Mouse (Mus musculus) adrenal gland, adult 18-20 months (tissue): ENCODE data around the gene Gng7. TPM values are rescaled to one million over a fixed set of nuclear protein-coding genes. Genes with fewer than 3 reads are reported as not detected.

Experiments
- DNase-seq, 2 experiments: peaks; one replicate each; pipeline ENCODE4 v3.0.0; 2021 to 2022; ENCODE audit warnings: low spot score in 2 of 2
- total RNA-seq, 2 experiments: library from RNA; stranded (reverse); gene quantifications; 1 replicate in 1 of 2; 2 replicates in 1 of 2; pipeline ENCODE4 v1.2.3; 2021

The Gng7 gene
- total RNA-seq, 2 experiments from 2014 or later = 7.0 to 11.1 TPM

DNA sequence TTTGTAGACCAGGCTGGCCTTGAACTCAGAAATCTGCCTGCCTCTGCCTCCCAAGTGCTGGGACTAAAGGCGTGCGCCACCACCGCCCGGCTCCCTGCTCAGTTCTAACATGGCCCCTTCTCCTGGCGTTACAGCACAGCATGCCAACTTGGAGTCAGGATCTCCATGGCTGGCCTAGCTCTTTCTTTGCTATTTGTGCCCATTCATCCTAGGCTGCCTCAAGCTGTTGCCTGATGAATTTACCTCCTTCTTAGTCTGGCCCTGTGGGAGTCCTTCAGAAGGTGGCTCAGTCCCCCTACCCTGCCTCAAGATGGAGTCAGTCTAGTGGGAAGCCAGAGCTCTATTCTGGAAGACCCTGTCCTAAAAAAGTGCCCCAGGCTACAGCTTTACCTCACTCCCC lies 12.1 kb upstream of the Gng7 start:
- DNase-seq = no peak

DNA sequence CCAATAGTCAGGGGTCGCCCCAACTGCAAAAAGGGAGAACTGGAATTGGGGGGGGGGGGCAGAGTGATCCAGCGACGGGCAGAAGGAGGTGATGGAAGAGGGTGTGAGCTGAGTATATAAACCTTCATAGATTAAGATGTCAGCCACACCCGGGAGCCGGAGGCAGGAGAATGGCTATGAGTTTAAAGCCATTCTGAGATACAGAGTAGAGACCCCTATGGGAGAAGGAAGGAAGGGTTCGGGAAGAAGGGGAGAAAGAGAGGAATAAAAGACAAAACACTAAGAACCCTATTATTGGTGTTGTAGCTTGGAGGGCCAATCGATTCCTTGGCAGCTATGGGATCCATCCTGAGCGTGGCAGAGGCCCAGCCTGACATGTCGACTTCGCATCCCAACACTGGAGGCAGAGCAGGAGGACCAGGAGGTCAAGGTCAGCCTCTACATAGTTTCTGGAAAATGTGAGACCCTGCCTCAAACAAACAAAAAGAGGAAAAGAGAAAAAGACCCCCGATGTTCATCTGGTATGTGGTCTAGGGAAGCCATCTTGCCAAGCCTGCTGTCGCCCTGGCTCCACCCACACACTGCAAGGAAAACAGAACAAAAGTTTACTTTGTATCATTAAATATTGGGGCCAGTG lies 11.0 kb upstream of the Gng7 start, which contains the start of gene Diras1:
Gene Diras1, minus strand, starts transcription at position 24 of the 637 bp plus-strand sequence.
- no peak for DNase-seq

DNA sequence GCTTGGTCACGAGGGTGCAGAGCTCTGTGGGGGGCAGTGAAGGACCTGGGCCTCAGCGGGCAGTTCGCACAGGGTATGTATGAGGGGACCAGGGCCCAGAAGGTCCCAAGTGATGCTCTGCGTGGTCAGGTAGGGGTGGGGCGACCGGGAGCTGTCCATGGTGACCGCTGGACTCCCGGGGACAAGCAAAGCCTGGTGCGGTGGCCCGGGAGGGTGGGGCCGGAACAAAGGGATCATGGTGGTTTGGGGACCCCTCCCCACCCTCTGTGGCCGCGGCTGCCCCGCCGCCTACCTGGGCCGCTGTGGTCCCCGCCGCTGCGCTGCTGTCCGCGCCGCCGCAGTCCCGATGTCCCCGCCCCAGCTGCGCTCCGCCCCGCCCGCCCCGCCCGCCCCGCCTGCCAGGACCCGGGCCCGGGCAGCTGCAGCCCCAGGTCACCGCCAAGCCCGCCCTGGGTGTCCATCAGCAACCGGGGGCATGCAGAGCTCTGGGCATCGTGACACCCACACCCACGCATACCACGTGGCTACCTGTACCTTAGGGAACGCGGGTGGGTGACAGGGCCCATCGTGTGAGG lies 10.4 kb upstream of the Gng7 start:
- DNase-seq = no peak

DNA sequence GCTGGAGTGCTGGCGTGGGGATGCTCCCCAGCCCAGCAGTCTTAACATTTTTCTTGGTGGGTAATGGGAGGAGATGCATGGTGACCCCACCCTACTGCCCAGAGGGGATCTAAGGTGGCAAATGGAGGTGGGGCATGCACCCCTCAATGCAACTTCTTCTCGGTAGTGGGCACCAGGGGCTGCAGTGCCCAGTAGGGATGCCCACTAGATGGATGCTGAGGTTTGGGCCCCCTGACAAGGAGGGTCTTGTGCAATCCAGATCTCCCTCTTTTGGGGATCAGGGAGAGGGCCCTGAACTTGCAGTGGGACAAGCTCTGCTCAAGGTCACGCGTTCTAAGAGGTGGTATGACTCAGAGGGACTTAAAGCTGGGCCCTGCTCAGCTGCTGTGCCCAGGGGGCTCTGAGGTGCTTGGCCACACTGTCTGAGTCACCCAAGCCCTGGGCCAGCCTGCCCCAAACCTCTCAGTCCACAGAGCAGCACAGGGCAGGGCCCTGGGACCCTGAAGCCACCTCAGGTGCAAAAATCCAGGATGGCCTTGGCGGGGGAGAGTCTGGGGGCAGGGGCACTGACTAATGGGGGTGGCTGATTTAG lies 9.7 kb upstream of the Gng7 start:
- DNase-seq = no peak

DNA sequence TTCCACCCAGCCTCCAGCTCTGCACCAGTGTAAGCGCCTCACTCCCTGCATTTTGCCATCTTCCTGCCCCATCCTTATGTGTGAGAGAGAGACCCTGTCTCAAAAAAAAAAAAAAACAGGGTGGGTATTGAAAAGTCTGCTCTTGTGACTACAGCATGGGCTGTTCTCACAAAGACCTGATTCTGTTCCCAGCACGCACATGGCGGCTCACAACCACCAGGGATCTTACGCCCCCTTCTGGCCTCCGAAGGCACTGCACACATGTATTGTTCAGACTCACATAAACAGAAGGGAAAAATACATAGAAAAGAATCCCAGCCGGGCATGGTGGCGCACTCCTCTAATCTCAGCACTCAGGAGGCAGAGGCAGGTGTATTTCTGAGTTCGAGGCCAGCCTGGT lies 8.0 kb upstream of the Gng7 start:
- DNase-seq = no peak

DNA sequence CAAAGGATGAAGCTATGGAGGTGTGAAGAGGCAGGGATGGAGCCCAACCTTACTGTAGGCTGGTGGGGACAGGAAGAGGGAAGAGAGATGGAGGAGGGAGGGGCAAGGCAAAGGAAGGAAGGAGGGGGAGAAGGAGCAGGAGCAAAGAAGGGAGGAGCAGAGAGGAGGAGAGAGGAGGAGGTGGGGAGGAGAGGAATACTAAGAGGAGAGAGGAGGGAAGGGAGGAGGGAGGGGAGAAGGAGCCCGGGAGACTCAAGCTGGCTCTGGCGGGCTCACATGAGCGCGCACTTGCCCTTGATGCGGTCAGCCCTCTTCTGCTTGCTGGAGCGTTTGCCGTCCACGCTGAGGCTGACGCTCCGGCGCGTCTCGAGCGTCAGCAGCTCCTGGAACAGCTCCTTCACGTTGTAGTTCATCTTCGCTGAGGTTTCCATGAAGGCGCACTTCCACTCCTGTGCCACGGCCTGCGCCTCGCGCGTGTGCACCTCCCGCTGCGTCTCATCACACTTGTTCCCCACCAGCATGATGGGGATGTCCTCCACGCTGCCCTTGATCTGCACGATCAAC lies 6.9 kb upstream of the Gng7 start:
- no peak for DNase-seq

DNA sequence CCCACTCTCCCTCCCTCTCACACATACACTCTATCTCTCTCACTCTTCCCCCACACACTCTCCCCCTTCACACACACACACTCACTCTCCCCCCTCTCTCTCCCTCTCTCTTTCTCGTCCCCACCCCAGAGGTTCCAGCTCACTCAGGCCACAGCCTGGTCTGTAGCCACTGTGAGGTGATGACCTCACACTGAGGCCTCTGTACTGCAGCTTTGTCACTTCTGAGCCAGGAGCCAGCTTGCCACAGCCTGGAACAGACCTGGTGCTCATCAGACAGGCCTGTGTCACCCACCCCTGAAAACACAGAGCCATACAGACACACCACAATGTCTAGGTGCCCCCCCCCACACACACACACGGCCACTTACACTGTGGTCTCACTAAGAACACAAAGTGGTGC lies 5.5 kb upstream of the Gng7 start:
- DNase-seq = no peak

DNA sequence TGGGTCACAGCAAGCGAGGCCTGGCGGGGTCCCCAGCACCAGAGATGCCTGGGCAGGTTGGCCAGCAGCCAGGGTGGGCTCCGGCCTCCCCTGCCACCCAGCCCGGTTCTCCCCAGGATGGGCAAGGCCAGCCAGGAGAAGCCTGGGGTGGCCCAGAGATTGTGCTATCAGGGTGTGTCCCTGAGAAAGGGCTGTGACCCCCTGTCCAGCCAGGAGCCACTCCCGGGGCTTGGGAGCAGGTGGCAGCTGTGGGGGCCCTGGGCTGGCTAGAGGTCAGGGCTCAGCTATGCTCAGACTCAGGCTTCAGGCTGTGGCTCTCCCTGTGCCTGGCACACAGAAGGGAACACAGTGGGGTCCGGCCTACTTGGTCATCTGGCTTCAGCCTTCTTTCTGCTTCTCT lies 4.9 kb upstream of the Gng7 start:
- DNase-seq = no peak

DNA sequence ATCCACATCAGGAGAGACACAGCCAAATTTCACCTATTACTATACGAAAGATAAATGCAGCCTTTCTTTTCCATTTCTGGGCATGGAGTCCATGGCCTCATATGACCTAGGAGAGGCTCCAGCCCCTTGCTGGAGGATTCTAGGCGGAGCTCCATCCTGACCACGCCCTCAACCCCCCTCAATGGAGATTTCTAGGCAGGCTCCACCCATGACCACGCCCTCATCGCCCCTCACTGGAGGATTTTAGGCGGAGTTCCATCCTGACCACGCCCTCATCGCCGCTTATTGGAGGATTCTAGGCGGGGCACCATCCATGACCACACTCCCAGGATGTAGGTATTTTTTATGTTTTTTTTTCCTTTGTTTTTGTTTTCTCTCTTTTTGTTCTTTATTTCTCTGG lies 3.6 kb upstream of the Gng7 start:
- no peak for DNase-seq

DNA sequence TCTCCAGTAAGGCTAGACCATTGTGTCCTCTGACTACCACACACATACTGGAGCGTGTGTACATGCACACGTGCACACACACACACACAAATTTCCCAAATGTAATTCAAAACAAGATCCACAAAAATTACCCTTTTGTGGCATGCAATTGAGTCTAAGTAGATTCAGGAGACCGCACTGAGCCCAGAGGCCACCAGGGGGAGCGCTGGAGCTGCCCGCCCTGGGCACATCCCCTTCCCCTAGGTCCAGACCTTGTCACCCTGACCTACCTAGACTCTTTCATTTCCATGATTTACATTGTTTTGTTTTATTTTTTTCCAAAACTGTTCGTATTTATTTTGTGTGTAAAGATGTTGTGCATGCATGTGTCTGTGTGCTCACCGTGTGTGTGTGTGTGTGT lies 1.9 kb upstream of the Gng7 start:
- peak; percentile 70 to 78 for DNase-seq

DNA sequence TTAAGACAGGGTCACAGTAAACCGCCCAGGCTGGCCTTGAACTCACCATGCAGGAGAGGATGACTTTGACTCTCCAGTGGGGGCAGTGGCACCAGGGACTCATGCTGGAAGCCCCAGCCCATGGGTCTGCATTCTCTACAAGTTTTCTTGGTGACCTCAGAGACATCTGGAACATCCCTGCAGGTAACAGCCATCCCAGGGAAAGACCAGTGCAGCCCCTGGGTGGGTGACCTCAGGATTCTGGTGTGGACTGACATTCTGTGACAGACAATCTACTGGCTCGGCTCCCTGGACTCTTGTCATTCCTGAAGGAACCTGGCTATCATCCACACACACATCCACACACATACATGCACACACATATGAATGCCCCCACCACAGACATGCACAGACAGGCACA lies 921 bp upstream of the Gng7 start:
- DNase-seq = no peak

DNA sequence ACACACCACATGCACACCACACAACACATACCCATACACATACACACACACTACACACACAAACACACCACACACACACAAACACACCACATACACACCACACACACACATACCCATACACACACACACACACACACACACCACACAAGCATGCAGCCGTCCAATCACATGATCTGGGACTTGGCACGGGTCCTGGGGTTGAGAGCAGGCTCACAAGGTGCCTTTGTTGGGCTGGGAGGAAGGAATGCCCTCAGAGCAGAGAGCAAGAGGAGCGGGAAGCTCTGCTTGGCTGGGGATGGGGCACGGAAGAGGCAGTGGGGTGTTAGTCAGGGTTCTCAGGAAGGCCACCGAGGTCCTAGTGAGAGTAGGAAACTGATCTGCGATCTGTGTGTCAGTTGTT lies 3.9 kb downstream of the Gng7 start:
- no peak for DNase-seq

DNA sequence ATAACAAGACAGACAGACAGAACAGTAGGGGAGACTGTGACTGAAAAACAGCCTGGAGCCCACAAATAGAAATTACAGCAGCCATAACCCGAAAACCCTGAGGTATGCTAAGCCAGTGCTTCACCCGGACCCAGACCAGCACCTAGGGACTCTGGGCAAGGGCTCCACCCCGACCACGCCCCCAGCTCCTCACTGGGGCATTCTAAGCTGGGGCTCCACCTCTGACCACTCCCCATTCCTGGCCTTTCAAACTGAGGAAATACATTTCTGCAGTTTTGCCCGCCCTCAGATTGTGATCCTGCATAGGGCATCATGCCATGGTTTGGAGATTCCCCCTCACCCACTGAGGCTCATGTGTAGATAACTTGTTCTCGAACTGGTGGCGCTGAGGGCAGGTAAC lies 7.5 kb downstream of the Gng7 start:
- no peak for DNase-seq

DNA sequence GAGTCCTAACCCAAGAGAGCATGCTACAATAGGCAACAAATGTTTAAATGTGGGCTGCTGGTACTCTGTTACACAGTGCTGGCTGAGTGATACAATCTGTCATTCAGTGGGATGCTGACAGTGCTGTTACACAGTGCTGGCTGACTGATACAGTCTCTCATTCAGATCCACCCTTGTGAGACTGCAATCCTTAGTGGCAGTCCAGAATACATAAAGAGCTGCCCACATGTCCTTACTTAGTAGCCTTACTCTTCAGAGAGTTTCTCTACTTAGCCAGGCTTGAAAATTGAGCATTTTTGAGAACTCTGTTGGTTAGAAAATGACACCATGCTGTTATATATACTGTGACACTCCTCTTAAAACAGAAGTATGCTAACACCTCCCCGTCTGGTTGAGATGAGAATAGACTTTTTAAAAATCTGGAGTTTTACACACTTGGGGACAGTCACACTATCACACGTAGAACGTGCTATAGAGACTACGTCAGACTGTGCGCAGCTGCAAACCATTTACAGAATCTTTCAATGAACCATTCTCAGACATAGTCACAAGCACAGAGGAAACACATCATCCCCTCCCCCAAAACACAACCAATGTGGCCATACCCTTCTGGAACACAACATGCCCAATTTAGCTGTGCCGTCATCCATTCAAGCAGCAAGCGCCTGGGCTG lies 8.6 kb downstream of the Gng7 start:
- no peak for DNase-seq

DNA sequence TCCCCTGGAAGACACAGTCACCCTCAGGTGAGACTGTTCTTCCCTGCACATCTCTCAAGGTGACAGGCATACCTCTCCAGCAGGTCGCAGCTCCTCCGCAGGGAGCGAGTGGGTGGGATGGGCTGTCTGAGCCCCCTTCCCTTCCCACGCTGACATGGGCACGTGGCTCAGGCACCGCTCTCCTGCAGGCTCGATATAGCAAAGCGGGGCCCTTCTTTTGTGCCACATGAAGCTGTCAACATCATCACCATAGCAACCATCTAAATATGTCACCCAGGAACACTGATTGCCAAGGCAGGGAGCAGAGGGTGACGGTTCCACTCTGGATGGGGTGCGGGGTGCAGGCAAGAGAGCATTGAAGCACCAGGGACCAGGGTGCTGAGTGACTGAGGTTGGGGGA lies 13.6 kb downstream of the Gng7 start:
- no peak for DNase-seq

DNA sequence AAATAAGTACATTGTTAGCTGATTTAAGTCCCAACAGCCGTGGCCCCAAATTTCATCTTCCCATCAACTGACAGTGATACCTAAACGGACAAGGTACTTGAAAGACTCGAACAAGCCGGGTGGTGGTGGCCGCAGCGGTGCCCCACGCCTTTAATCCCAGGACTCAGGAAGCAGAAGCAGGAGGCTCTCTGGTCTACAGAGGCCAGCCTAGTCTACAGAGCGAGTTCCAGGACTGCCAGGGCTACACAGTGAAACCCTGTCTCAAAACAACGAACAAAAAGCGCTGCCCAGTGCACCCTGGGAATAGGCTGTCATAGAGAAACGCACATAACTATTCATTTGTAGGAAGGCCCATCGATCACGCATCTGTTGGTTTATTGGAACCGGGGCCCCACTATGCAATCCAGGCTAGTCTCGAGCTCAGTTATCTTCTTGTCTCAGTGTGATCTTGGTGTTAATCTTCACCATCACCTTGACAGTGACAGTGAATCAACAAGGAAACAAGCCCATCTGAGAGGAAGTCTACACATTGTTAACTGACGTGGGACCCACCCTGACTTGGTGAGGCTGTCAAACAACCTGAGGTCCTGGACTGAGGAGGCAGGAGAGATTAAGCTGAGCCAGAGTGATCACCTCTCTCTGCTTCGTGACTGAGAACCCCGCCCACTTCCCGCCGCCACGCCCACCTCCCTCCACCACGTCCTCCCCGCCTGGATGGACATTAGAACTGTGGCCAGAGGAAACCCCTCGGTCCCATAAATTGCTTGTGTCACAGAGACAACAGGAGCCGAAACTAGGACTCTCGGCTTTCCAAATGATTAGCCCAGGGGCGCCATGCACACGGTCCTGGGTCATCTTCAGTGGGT lies 14.3 kb downstream of the Gng7 start:
- DNase-seq = no peak

DNA sequence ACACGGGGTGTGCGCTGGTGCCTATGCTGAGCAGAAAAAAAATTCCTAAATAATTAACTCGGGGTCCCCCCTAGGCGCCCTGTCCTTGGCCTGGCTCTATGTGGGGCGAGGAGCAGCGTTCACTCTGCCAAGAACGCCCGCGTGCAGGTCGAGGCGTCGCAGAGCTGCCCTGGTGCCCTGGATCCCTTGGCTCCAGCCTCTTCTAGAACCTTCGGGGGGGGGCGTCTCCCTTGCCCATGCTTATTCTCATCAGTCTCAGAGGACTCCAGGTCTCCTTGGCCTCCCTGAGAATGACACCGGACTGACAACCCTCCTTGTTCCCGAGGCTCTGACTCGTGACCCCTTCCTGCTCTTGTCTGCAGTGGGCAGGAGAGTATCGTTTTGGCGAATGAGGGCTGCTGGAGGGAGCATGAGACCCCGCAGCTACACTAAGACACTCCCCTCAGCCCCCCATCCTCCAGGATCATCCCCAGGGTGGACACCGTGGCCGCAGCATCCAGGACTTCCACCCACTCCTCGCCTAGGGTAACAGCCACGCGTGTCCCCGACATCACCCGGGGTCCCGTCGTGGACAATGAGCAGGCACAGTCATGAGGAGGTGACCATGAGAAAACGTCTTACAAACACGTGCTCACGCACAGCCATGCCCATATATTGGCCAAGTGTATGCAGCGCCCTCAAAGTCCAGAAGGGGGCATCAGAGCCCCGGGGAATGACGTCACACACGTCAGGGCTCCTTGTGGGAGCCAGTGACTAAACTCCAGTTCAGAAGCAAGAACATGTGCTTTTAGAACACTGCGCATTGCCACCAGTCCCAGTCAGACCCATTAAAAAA lies 15.2 kb downstream of the Gng7 start:
- peak; percentile 83 to 86 for DNase-seq

DNA sequence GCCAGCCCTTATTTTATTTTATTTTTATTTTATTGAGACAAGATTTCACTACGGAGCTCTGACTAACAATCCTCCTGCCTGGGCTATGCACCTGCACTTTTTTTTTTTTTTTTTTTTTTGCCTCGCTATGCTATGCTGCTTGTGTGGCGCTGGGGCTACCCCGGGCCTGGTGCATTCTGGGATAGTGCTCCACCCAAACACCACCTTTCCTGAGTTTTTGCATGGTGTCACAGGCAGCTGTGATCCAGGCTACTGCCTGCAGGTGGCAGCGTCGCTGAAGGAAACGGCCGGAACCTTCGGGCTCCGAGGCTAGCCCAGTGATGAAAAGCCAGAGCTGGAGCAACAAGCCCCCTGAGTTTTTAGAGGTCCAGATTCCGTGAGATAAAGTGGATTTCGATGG lies 16.0 kb downstream of the Gng7 start:
- no peak for DNase-seq

DNA sequence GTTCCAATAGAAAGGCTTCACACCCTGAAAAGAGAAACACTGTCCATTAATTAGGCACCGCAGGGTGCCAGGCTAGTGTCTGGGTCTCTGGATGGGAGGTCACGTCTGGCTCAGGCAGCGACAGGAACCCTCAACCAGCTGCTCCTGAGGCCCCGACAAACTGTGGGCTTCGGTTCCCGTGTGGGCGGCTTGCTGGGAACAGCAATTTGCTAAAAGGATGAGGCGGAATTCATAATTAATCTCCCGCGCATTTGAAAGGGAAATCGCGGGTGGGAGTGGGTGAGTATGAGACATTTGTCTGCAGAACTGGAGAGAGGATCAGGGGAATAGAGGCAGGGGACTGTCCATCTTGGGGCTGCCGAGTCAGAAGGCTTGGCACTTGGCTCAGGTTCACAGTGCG lies 16.7 kb downstream of the Gng7 start:
- no peak for DNase-seq

DNA sequence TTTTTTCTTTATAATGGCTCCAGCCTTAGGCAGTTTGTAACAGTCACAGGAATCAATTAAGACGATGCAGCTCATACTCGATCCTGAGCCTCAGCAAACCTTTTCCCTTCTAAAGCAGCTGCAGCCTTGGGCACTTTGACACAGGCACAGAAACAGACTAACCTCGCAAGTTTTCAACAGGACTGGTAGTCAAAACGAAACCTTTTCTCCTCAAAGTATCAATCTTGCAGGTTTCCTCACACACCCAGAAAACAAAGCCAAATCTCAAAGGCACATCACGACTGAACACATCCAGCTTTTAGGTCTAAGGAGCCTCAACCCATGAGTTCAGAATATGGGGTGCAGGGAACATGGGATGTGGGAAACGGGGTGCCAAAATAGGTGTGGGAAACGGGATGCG lies 17.4 kb downstream of the Gng7 start:
- no peak for DNase-seq
